Mouse (Mus musculus): ENCODE data around the gene Ptprm. TPM values are rescaled to one million over a fixed set of nuclear protein-coding genes. Genes with fewer than 3 reads are reported as not detected.

Gene Ptprm
- polyA plus RNA-seq, 1 experiment: not detected

DNA sequence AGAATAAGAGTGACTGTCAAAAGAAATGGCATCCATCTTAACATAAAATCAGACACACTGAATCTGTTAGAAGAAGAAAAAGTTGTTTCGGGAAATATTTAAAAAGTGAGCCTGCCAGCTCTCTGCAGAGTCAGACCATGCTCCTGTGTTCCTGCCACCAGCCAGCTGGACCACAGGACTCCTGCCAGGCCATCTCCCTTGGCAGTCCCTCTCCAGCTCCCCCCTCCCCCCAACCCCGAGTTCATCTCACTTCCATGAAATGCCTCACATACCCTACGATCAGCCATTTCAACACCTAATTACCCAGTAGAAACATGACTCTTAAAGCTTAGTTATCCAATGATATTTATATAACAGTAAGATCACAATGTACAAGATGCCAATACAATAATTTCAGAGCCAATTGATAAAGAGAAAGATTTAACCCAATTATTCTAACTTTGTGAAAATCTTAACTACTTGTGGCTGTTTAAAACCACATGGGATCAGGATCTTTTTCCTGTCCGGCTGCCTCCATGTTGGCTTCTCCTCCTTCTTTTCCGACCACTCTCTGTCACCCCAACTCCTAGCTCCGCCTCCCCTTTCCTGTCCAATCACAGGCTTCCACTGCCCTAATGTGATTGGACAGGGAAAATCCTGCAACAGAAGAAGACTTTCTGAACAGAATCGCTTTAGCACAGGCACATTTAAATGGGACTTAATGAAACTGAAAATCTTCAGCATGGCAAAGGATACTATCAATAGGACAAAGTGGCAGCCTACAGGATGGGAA is 716.1 kb downstream of the Ptprm start:
- Histone ChIP-seq H3K4me1 (ENCODE audit: control insufficient read depth) (no peaks in the 10 kb centered on the region), H3K9me3 (ENCODE audit: control insufficient read depth, low read length) (peaks cover 19% of the 10 kb centered on the region), H3K27me3 (ENCODE audit: control insufficient read depth) (no peaks in the 10 kb centered on the region), H3K4me3 (replicated peaks) (no peak overlapping the region), H3K36me3 (ENCODE audit: control insufficient read depth) (no peaks in the 10 kb centered on the region)
- no peak for TF ChIP-seq GATA1 (IDR thresholded peaks at IDR 0.05; ENCODE audit: low read length)
- no peak for TF ChIP-seq TAL1 (IDR thresholded peaks at IDR 0.05; ENCODE audit: low read length)

DNA sequence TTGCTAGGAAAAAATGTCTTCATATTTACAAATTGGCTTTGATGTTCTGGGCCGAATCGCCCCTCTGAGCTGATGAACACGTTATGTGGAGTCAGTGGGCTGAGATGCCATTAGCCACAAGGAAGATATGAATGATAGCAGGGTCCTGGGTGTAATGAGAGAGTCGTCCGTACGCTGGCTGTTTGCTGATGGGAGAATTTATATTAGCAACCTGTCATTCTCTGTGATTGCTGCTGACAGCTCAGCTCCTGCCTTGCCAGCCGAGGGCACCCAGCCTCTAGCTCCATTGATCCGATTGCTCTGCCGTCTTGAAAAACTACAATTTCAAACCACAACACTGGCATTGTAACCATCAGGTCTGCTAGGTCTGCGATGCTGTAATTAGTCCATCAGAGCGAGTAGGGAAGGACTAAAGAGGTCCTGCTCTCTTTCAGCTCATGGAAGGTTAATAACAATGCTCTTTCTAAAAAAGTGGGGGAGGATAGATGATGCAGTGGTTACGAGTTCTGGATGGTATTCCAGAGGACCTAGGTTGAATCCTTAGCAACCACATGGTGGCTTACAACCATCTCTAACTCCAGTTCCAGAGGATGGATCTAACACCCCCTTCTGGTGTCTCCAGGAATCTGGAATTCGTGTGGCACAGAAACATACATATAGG is 734.1 kb downstream of the Ptprm start:
- Histone ChIP-seq H3K9me3 (ENCODE audit: control insufficient read depth, low read length) (peaks cover 2% of the 10 kb centered on the region; the same call in 1 of the 2 replicates), H3K36me3 (ENCODE audit: control insufficient read depth) (no peaks in the 10 kb centered on the region), H3K27me3 (ENCODE audit: control insufficient read depth) (no peaks in the 10 kb centered on the region), H3K4me3 (replicated peaks) (no peak overlapping the region), H3K4me1 (ENCODE audit: control insufficient read depth) (no peaks in the 10 kb centered on the region)
- TF ChIP-seq GATA1 (IDR thresholded peaks at IDR 0.05; ENCODE audit: low read length) (no peak), TAL1 (IDR thresholded peaks at IDR 0.05; ENCODE audit: low read length) (no peak)

DNA sequence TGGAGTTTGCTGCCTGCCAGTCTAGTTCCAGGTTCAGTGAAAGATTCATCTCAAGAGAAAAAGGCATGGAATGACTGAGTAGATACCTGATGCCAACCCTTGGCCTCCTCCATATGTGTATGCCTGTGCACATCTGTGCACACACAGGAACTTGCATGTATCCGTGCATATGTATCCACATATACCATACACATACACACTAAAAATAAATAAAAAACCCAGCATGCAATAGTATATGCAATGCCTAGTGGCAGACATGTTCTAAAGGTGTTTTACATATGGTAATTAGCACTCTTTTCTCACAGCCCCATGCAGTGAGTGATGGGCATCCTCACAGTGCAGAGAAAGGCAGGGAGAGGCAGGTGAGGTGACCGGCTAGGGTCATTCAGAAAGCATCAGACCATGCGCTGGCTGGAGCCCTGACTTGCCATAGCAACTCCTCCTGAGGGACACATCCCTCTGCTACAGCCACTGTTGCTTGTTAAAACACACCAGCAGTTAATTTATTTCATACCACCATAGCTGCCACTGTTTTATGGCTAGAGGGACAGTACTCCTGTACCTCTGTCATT is 734.9 kb downstream of the Ptprm start:
- Histone ChIP-seq H3K4me3 (replicated peaks) (no peak overlapping the region), H3K4me1 (ENCODE audit: control insufficient read depth) (no peaks in the 10 kb centered on the region), H3K27me3 (ENCODE audit: control insufficient read depth) (no peaks in the 10 kb centered on the region), H3K9me3 (ENCODE audit: control insufficient read depth, low read length) (peaks cover 2% of the 10 kb centered on the region; the same call in 1 of the 2 replicates), H3K36me3 (ENCODE audit: control insufficient read depth) (no peaks in the 10 kb centered on the region)
- TF ChIP-seq GATA1 (IDR thresholded peaks at IDR 0.05; ENCODE audit: low read length) (no peak), TAL1 (IDR thresholded peaks at IDR 0.05; ENCODE audit: low read length) (no peak)
